Mouse (Mus musculus) liver, embryonic 16.5 days (tissue): ENCODE results near the gene Echdc3. TPM values are rescaled to one million over a fixed set of nuclear protein-coding genes. Genes with fewer than 3 reads are reported as not detected.

Experiments
- ATAC-seq: fragments of 200-750 bp; cut with Nextera tagmentation; 2 replicates; pipeline ENCODE4 v1.8.0; 2017; ENCODE audit warnings: low read depth, mild to moderate bottlenecking, moderate number of reproducible peaks, moderate library complexity
- H3K27ac ChIP-seq: fragments of 300-500 bp; sonication (generic); 2 replicates; pipeline ENCODE4 v1.5.1; 2014; ENCODE audit warnings: mild to moderate bottlenecking, low read length
- H3K27me3 ChIP-seq: fragments of 300-500 bp; sonication (generic); 2 replicates; pipeline ENCODE4 v1.6.1; 2014; ENCODE audit warnings: low read depth, low read length, mixed read lengths; ENCODE audit not compliant: control insufficient read depth, insufficient read depth
- H3K36me3 ChIP-seq: fragments of 300-500 bp; sonication (generic); 2 replicates; pipeline ENCODE4 v1.6.1; 2014; ENCODE audit warnings: mild to moderate bottlenecking; ENCODE audit not compliant: control insufficient read depth, insufficient read depth
- H3K4me1 ChIP-seq: fragments of 300-500 bp; sonication (generic); 2 replicates; pipeline ENCODE4 v1.6.1; 2014; ENCODE audit warnings: low read depth, low read length, mixed read lengths; ENCODE audit not compliant: control insufficient read depth
- H3K4me2 ChIP-seq: fragments of 300-500 bp; sonication (generic); 2 replicates; pipeline ENCODE4 v1.6.1; 2014; ENCODE audit warnings: low read depth, low read length, mixed read lengths
- H3K4me3 ChIP-seq: fragments of 300-500 bp; sonication (generic); 2 replicates; pipeline ENCODE4 v1.5.1; 2014; ENCODE audit warnings: low read depth, mild to moderate bottlenecking, low read length
- H3K9ac ChIP-seq: fragments of 300-500 bp; sonication (generic); 2 replicates; pipeline ENCODE4 v1.6.1; 2014; ENCODE audit warnings: low read depth, low read length
- H3K9me3 ChIP-seq: fragments of 300-500 bp; sonication (generic); replicated peaks from 2 replicates; pipeline ENCODE4 v1.6.1; 2016; ENCODE audit warnings: low read length; ENCODE audit not compliant: control insufficient read depth
- WGBS: fragments of 180-500 bp; shearing (Covaris S2); extraction: QIAGEN DNeasy Blood & Tissue Kit; methylation state at CpG from one replicate; pipeline ENCODE4 v1.1.7; 2014; ENCODE audit not compliant: insufficient replicate concordance; 5-methylcytosine and 5-hydroxymethylcytosine counted together
- polyA plus RNA-seq: library from polyadenylated mRNA; unstranded; fragments of >200 nt; fragmentation: Nextera tagmentation; extraction: Ambion mirVana; gene quantifications from 2 replicates; pipeline ENCODE4 v1.2.1, GENCODE M21; 2015

The Echdc3 gene
- polyA plus RNA-seq, 1 experiment from 2014 or later, result 21.1 TPM

- Histone ChIP-seq H3K27ac (no peak overlapping the region), H3K27me3 (no peaks in the 10 kb centered on the region), H3K36me3 (no peaks in the 10 kb centered on the region), H3K9ac (no peak overlapping the region), H3K9me3 (no peaks in the 10 kb centered on the region), H3K4me1 (no peaks in the 10 kb centered on the region), H3K4me2 (no peak overlapping the region), H3K4me3 (no peak overlapping the region)
- WGBS, result 42% methylated on average over 2 of the region's 2 CpGs
- no peak for ATAC-seq
Observed at GRCm38 (mm10) chr2:6189675-6189998, 23.2 kb downstream of the Echdc3 start.

- ATAC-seq, result no peak
- Histone ChIP-seq H3K4me2 (no peak overlapping the region), H3K9ac (no peak overlapping the region), H3K9me3 (no peaks in the 10 kb centered on the region), H3K27ac (no peak overlapping the region), H3K4me3 (no peak overlapping the region), H3K4me1 (no peaks in the 10 kb centered on the region), H3K36me3 (no peaks in the 10 kb centered on the region), H3K27me3 (no peaks in the 10 kb centered on the region)
- WGBS, result 56% methylated on average over 11 of the region's 11 CpGs
Observed at GRCm38 (mm10) chr2:6188891-6189674, 23.8 kb downstream of the Echdc3 start.

DNA sequence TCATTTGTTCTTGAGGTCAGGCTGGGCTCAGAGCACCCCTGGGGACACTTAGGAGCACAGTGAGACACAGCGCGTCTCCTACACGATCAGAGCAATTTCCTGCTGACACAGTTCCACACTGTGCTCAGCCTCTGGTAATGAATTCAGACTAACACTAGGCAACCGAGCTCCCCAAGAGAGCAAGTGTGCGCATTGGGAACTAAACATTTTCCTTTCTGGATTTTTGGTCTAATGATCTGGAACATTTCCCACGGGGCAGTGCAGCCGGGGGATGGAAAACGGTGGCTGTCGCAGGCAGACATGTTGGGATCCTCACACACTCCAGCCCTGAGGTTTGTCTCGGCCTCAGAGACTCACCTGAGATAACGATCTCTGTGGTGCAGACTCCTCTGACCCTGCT is 25.4 kb downstream of the Echdc3 start:
- no peak overlapping the region for H3K4me3 ChIP-seq
- H3K36me3 ChIP-seq, result no peaks in the 10 kb centered on the region
- no peaks in the 10 kb centered on the region for H3K9me3 ChIP-seq
- 59% methylated on average over 11 of the region's 11 CpGs for WGBS
- no peak overlapping the region for H3K27ac ChIP-seq
- H3K4me1 ChIP-seq, result no peaks in the 10 kb centered on the region
- no peak overlapping the region for H3K9ac ChIP-seq
- no peak overlapping the region for H3K4me2 ChIP-seq
- ATAC-seq, result no peak
- H3K27me3 ChIP-seq, result no peaks in the 10 kb centered on the region

DNA sequence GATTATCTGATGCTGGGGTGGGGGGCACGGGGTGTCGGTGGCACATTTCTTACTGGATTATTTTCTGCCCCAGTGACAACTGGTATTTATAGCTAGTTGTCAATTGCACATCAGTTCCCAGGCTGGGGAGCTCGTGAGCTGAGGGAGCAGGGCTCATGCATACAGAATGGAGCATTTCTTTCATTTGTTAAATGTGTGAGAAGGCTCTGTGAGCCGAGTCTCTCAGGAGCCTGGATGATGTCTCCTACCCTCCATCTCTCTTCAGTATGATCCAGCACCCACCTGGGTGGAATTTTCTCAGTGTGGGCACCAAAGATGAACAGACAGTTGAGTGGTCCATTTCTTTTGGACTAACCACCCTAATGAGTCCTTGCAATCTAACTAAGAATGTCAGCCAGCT is 25.9 kb downstream of the Echdc3 start:
- Histone ChIP-seq H3K9ac (no peak overlapping the region), H3K4me1 (no peaks in the 10 kb centered on the region), H3K27ac (no peak overlapping the region), H3K9me3 (no peaks in the 10 kb centered on the region), H3K27me3 (no peaks in the 10 kb centered on the region), H3K36me3 (no peaks in the 10 kb centered on the region), H3K4me3 (no peak overlapping the region), H3K4me2 (no peak overlapping the region)
- WGBS, result 33% methylated on average over 4 of the region's 4 CpGs
- ATAC-seq, result no peak

DNA sequence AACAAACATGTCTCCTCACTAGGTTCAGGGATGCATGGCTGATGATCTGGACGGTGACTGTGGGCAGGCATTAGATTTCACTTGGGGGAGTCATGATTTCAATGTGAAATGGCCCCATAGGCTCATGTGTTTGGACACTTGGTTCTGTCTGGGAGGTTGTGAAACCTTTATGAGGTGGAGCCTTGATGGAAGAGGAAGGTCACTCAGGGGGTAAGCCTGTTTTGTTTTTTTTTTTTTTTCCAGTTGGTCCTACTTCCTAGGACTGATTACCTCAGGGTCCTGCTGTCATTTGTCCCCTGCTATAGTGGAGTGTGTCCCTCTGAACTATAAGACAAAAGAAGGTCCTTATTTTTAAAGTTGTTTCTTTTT is 33.1 kb downstream of the Echdc3 start:
- Histone ChIP-seq H3K9ac (no peak overlapping the region), H3K27me3 (no peaks in the 10 kb centered on the region; the same call in 1 of the 2 replicates), H3K4me1 (no peaks in the 10 kb centered on the region), H3K27ac (no peak overlapping the region), H3K9me3 (no peaks in the 10 kb centered on the region), H3K4me3 (no peak overlapping the region), H3K4me2 (no peak overlapping the region), H3K36me3 (no peaks in the 10 kb centered on the region)
- no peak for ATAC-seq
- WGBS, result 50% methylated on average over 1 of the region's 1 CpGs

DNA sequence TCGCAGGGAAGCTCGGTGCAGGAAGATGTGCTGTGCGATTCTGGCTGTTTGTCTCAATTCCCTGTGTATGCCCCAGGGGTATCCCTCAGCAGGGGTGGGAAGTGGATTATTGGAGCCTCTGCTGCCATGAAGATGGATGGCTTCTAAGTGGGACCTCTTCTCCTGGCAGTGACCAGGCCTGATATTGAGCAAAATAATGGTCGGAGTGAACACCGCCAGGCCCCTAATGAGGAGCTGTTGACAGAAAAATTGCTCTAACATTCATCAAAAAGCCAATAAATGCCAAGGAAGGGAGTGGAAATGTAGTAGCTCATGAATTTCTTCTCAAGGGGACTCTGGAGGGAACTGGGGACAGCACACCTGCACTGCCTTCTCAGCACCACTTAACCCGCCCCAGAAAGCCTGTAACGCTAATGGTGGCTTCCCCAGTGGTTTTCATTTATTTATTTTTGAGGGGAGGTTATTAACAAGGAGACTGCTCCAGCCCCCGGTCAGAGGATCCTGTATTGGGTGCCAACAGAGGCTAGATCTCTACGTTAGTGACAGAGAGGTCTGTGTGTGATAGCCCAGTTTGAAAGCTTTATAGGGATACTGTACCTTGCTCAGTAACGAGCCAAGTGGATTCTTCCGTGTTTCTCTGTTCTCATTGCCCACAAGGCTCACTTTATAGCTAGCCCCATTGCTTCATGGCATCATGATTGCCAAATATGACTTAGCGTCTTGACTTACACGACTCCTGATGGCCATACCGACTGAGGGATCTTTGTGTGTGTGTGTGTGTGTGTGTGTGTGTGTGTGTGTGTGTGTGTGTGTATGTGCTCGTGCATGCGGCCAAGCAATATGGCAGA is 33.7 kb downstream of the Echdc3 start:
- H3K4me1 ChIP-seq, result no peaks in the 10 kb centered on the region
- no peak overlapping the region for H3K4me3 ChIP-seq
- H3K4me2 ChIP-seq, result no peak overlapping the region
- H3K9ac ChIP-seq, result no peak overlapping the region
- ATAC-seq, result no peak
- H3K36me3 ChIP-seq, result no peaks in the 10 kb centered on the region
- WGBS, result 66% methylated on average over 16 of the region's 16 CpGs
- no peaks in the 10 kb centered on the region for H3K9me3 ChIP-seq
- no peaks in the 10 kb centered on the region; the same call in 1 of the 2 replicates for H3K27me3 ChIP-seq
- H3K27ac ChIP-seq, result no peak overlapping the region

DNA sequence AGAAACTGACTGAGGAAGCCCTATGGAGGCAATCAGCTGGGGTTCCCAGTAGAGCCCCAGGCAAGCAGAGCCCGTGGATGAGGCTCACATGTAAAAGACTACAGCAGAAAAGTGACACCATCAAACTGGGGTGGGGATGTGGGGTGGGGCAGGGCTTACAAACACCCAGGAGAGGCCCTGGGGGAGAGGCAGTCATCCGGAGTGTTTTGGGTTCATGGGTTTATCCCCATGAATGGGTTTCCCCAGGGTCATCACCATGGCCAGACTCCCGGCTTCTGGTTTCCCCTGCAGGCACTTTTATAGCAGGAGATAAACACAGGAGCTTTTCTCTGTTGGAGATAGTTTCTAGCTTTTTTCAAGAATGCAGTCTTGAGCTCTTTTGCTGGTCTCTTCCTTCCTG is 39.8 kb downstream of the Echdc3 start:
- 53% methylated on average over 3 of the region's 3 CpGs for WGBS
- ATAC-seq, result no peak
- no peaks in the 10 kb centered on the region for H3K9me3 ChIP-seq
- no peak overlapping the region for H3K4me3 ChIP-seq
- no peaks in the 10 kb centered on the region for H3K4me1 ChIP-seq
- H3K9ac ChIP-seq, result no peak overlapping the region
- no peak overlapping the region for H3K4me2 ChIP-seq
- H3K27me3 ChIP-seq, result no peaks in the 10 kb centered on the region; the same call in 1 of the 2 replicates
- H3K36me3 ChIP-seq, result no peaks in the 10 kb centered on the region
- H3K27ac ChIP-seq, result no peak overlapping the region

DNA sequence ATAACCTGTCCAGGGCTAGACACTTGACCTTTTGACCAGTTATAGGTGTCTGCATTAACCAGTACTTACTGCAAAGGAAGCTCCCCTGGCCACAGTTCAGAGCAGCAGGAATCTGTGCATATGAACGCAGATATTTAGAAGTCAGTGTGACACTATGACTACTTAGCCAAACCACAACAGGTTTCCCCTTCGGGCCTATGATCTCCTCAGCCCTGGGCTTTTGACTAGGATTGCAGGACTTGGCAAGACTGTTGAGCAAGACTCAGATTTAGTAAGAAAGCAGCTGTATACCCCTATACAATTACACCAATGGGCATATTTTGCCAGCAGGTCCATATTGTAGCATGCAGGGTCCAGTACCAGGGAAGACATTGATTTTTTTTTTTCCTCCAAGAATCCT is 44.3 kb downstream of the Echdc3 start:
- Histone ChIP-seq H3K27me3 (no peaks in the 10 kb centered on the region), H3K9me3 (no peaks in the 10 kb centered on the region)
- 46% methylated on average over 2 of the region's 2 CpGs for WGBS

DNA sequence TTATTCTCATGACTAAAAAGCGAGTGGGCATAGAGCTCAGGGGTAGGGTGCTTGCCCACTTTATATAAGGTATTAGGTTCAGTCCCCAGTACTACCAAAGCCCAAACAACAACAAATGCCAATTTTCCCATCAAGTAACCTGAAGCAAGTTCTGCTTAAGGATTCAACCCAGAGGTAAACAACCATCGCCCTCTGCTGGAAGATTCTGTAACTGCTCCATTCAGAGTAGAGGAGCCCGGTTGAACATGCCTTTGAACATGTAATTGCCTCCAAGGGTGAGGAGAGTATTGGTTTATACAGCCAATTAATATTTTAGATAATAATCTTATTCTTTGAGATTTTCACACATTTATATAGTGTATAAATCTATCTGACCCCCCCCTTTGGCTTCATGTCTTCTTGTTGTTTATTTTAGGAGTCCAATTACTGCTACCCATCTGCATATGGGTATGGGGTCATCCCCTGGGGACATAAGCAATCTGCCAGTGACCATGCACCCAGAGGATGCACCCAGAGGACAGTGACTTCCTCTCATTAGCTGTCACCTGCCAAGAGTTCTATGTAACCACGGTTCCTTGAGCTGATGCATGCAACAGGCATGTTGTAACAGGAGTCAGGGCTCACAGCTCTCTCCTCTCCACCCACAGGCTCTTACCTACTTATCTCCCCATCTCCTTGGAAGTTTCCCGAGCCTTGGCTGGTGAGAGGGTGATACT is 44.8 kb downstream of the Echdc3 start:
- Histone ChIP-seq H3K9ac (no peak overlapping the region), H3K4me2 (no peak overlapping the region), H3K9me3 (no peaks in the 10 kb centered on the region), H3K4me1 (no peaks in the 10 kb centered on the region), H3K27me3 (no peaks in the 10 kb centered on the region), H3K27ac (no peak overlapping the region), H3K36me3 (no peaks in the 10 kb centered on the region), H3K4me3 (no peak overlapping the region)
- WGBS, result 15% methylated on average over 5 of the region's 5 CpGs
- no peak for ATAC-seq

More for the DNA sequence above, 44.3 kb downstream of the Echdc3 start:
- no peak overlapping the region for H3K27ac ChIP-seq
- no peak overlapping the region for H3K4me2 ChIP-seq
- no peak overlapping the region for H3K4me3 ChIP-seq
- no peaks in the 10 kb centered on the region for H3K36me3 ChIP-seq
- no peak overlapping the region for H3K9ac ChIP-seq
- ATAC-seq, result no peak
- no peaks in the 10 kb centered on the region for H3K4me1 ChIP-seq
